8 mouse cellular contexts compared by ENCODE assay signal in genomic region chr6:31032980-31033608, GRCm38 (mm10).
DNase-seq lines count a peak whose midpoint lies in the region; ATAC-seq lines count a peak whose summit lies in the region.

No protein-coding gene starts in this region.

- intact Hi-C loops in heart, postnatal 14 days (cut with DNase I), result loop anchor here (5.0 kb wide), 3 partner anchors 51 to 631 kb away; partner anchors contain the start of gene Klhdc10

- H3K27ac ChIP-seq in embryonic facial prominence, embryonic 11.5 days (replicated peaks; ENCODE audit: low read depth, low read length), result no peak overlapping the region

- WGBS in embryonic facial prominence, embryonic 11.5 days, result 12% methylated on average over 12 of the region's 12 CpGs

- H3K27me3 ChIP-seq in embryonic facial prominence, embryonic 11.5 days (ENCODE audit: control insufficient read depth, insufficient read depth, low read length), result no peaks in the 10 kb centered on the region

- no peak overlapping the region for H3K4me2 ChIP-seq in embryonic facial prominence, embryonic 11.5 days (ENCODE audit: low read depth, low read length)

- H3K4me1 ChIP-seq in embryonic facial prominence, embryonic 11.5 days (ENCODE audit: control insufficient read depth, insufficient read depth, low read length), result no peaks in the 10 kb centered on the region

- no peak overlapping the region for H3K4me3 ChIP-seq in embryonic facial prominence, embryonic 11.5 days (ENCODE audit: low read depth, low read length)

- no peaks in the 10 kb centered on the region for H3K9me3 ChIP-seq in embryonic facial prominence, embryonic 11.5 days (replicated peaks; ENCODE audit: control insufficient read depth, low read length)

- ATAC-seq in embryonic facial prominence, embryonic 11.5 days (replicated peaks; ENCODE audit: insufficient number of reproducible peaks, low FRiP score, low TSS enrichment, low read depth), result no peak

- H3K9ac ChIP-seq in embryonic facial prominence, embryonic 11.5 days (replicated peaks; ENCODE audit: low read length), result no peak overlapping the region

- H3K36me3 ChIP-seq in embryonic facial prominence, embryonic 11.5 days (replicated peaks; ENCODE audit: control insufficient read depth, insufficient read depth, low read depth, low read length), result no peaks in the 10 kb centered on the region

- DNase-seq in cerebellum, adult 11 months, result peak; percentile 15
- DNase-seq in cerebellum, adult 9-11 months, result no peak
- peak; percentile 50 for DNase-seq in adrenal gland, adult 2 months
- peak; percentile 88 for DNase-seq in embryonic facial prominence, embryonic 11.5 days (ENCODE audit: low spot score)
- peak; percentile 53 to 69 for DNase-seq in heart, postnatal 14 days
- DNase-seq in layer of hippocampus, postnatal 14 days (ENCODE audit: low spot score in 2 of 2), result peak; percentile 60 to 65
- DNase-seq in lung, postnatal 4 days, result peak; percentile 59 to 73
- peak; percentile 63 for DNase-seq in right cerebral cortex, adult 18-20 months
